Mouse (Mus musculus): Measurements from ENCODE around the gene Gm21394. TPM values are rescaled to one million over a fixed set of nuclear protein-coding genes. Genes with fewer than 3 reads are reported as not detected.
"Not testable (repeated sequence)": the region's sequence is repeated elsewhere in the genome, so short reads cannot be mapped to it uniquely, and the experiment has no call there.

The Gm21394 gene
- total RNA-seq (2022), result not detected

GRCm38 (mm10) chrY:84564807-84565206 lies at the start of gene Gm21394:
Gm21394 (minus strand) TSS chrY:84564907.
- DNase-seq (ENCODE audit: low spot score in 2 of 2), result not testable (repeated sequence)

Other genes with a start within 250 kb of the Gm21394 start
- gene Gm21409, start 181.8 kb upstream of the Gm21394 start, total RNA-seq (2022), result not detected